Mouse (Mus musculus) thymus, postnatal 10 days (tissue): ENCODE measurements around the gene Nacc2.

Source experiments
- DNase-seq, 2 experiments: peaks; one replicate each; pipeline ENCODE4 v3.0.0; 2021; ENCODE audit warnings: low spot score in 2 of 2

The Nacc2 gene

DNA sequence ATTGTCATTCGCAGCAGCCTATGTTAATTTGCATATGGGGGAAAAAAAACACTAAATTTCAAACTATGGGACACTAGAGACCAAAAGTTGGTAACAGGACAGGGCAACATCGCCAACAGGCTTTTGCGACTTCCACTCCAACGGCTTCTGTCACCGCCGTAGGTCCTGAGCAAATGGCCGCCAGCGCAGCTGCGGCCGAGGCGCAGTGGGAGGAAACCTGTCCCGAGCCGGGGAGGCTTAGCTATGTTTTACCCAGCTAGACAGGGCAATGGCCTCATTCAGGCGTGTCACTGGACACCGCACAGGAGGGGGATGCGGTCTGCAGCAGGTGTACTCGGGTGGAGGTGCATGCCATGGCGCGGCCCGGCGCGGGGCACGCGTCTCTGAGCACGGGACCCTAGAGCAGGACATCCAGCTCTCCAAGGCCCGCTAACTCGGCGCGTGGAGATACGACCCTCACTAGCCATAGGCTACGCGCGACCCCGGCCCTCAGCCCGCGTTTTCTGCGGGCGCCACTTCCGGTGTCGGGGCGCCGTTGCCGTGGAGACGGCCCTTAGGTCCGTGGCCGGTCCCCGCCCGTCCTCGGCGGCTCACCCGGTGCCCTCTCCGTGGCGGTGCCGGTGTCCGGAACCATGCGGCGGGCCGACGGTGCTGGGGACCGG is 16.7 kb upstream of the Nacc2 start:
- DNase-seq, result peak in 1 of 2 experiments; percentile 52

DNA sequence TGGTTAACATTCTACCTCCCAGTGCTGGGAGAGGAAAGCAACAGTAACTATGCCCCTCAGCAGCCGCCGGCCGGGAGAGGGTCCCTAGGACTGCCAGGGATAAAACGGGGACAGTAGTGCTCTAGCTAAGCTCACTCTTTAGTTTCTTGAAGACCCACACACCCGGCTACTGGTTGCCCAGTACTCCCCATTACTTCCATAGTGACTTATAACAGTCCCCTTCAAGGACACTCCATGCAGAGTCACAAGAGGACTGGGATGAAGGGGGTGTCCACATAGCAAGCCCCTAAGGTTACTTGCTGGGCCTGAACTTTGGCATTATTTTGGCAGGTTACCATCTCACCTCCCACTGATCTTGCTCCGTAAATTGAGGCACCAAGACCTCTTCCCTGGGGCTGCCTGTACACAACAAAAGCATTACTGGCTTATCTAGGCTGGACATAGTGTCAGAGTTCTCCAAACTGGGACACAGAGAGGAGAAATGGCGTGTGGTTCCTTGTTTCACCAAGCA is 16.1 kb upstream of the Nacc2 start:
- DNase-seq, result no peak

DNA sequence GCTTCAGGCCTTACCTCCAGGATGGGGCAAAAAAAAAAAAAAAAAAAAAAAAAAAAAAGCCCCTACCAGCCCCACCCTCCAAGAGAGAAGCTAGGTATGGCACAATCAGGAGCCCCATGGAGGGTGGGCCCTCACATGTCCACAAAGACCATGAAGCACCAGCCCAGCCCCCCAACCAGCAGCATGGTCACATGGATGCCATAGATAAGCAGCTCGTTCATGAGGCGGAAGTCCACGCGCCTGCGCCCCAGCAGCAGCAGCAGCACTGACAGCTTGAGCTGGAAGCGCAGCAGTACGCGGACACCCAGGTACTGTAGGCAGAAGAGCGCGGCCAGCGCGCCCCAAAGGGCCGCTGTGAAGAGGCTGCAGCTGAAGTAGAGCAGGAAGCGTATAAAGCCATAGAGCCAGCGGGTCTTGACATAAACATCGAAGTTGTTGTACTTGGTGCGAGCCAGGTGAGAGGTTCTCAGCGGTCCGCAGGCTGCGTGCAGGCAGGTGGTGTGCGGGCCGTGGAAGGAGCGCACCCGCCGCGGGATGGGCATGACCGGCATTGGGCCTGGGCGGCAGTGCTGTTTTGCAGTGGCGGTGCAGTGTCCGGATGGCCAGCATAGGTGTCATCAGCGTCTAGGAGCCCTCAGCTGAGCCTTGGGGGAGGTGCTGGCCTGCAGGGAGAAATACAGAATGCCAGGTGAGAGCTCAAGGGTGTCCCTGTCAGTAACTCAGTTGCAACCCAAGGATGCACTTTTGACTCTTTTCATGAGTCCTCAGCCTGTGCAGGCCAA is 15.4 kb upstream of the Nacc2 start:
- no peak for DNase-seq

DNA sequence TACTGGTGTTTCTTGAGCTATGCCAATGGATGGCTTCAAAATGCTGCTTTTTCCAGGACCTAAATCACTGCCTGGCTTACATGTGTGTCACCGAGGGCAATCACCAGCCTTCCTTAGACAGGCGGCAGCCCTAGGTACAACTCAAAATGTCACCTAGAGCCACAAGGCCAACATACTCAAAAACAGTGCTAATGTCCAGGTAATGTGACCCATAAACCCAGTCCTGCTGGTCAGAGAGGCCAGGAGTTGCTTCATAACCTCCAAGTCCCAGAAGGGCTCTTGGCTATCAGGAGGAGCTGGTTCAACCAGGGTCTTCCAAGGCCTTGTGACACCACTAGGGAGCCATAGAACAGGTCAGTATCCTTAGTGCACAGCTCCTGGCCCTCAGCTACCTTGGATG is 11.6 kb upstream of the Nacc2 start:
- DNase-seq, result no peak

DNA sequence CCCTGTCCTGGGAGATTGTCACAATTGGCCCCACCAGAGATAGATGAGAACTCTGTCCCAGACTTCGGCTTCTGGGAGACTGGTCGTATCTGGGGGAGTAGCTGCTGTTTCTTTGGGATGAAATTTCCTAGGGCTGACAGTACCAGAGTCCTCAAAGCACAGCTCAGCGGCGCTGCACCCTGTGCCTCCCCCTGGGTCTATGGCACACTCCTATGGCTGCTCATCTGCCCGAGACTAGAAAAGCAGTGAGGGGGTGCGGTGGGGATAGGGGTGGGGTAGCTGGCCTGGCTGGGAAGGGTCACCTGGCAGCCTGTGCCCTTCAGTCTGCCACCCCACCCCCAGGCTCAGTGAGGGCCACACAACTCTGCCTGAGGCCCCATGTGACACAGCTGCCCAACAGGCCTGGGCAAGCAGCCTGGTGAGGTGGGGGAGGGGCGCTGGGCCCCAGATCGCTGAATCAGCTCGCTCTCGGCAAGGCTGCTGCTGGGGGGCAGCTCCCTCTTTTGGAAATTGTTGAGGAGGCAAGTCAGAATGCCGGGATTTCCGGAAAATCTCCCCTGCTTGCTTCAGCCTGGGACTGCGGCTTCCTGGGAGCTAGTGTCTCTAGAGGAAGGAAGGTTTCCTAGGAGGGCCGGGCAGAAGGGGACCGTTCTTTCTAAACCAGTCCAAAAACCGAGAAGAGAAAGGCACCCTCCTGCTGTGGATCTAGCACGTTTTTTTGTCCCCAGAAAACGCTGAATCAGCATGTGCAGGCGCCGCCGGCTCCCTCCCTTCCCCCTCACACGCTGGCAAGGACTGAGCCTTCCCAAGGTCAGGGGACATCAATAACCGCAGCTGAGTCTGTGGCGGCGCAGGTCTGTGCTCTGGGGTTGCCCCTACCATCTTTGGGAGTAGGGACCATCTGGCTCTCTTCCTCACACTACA is 9.9 kb upstream of the Nacc2 start:
- no peak for DNase-seq

DNA sequence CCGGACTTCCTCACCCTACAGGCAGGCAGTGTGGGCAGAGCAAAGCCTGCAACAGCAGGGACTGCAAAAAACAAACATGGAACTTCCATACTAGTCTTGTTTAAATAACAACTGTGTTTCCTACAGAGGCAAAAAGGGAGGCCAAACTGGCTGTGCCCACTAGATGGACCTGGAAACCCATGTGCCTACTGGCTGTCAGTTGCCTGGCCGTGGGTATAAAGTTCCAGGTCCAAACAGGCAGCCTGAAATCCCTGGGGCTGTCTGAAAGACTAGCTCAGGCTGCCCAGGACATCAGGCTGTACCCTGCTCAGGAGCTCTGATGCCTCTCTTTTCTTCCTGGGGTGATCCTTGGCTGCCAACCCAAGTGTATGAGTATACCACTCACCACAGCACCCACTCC is 8.3 kb upstream of the Nacc2 start:
- no peak for DNase-seq

DNA sequence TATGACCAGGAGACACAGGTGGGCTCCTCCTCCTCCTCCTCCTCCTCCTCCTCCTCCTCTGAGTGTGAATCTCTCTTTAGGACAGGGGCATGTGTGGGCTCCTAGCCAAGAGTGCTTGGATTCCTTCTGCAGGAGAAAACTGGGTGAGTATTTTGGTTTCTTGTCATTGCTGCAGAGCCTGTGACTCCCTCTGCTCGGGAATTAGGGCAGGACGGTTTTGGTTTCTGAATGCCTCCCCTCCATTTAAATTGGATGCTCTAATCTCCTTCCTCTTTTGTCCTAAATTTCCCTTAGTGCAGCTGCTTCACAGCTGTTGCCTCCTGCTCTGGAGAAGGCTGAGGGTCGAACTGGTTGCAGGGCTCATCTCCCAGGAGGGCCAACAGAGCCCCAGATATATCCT is 6.9 kb upstream of the Nacc2 start:
- DNase-seq, result no peak

DNA sequence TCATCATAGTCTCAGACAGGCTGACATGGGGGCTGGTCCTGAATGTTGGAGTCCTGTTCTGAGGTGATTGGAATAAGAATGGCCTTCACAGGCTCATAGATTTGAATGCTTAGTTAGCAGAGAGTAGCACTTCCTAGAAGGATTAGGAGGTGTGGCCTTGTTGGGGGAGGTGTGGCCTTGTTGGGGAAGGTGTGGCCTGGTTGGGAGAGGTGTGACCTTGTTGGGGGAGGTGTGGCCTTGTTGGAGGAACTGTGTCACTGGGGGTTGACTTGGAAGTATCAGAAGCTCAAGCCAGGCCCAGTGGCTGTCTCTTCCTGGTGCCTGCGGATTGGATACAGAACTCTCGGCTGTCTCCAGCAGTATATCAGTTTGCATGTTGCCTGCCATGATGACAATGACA is 6.3 kb upstream of the Nacc2 start:
- DNase-seq, result no peak

DNA sequence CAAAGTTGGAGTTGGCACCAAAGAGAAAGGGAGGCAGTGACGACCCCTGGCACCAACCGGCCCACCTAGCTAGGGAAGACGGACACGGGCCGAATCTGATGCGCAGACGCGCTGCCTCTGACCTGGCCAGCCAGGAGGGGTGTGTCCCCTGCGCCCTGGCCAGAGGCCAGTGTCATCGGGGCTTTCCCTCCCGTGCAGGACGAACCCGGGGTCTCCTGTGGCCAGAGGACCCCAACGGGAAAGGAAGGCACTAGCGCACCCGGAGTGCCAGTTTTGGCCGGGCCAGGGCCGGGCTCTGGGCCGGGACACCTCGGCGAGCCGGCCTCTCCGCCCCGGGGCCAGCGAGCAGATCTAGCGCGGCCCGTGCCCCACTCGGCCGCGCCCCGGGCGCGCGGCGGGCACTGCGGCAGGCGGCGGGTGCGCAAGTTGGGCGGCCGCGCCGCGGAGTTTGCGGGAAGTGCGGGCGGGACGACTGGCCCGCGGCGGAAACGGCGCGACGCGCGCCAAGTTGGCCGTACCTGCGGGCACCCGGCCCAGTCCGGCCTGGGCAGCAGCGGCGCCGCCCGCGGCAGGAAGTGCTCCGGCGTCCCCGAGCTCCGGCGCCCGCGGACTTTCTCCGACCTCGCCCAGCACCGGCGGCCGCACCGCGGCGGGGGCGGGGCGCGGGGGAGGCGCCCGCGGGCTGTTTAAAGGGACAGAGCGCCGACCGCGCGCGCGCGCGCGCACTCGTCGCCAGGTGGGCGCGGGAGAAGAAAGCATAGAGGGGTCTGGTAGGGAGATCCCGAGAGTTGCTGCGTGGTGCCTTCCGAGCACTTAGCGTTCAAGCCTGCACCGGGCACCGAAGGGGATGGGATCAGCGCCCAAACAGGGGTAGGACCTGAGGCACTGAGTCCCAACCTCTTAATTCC is 595 bp downstream of the Nacc2 start:
- no peak for DNase-seq

DNA sequence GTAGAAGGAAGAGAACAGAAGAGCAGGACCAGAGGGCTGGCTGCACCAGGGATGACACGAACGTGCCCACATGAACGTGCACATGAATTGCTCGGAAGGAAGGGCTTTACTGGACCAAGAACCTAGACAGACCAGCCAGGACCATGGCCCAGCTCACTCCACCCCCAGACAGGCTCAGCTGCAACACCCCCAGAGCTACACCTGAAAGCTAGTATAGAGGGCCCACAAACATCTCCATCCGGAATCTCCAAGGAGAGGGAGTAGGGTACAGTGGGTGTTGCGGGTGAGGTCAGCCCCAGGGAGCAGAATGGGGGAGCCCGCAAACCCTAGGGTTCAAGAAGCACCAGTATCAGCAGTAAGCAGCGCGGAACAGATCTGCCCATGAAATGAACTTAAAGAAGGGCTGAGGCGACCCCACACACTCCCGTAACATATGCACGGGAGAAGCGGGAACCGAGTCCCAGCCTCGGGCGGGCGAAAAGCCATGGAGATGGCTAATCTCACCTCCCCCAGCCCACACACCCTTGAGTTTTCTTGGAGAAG is 1.4 kb downstream of the Nacc2 start:
- DNase-seq, result no peak

DNA sequence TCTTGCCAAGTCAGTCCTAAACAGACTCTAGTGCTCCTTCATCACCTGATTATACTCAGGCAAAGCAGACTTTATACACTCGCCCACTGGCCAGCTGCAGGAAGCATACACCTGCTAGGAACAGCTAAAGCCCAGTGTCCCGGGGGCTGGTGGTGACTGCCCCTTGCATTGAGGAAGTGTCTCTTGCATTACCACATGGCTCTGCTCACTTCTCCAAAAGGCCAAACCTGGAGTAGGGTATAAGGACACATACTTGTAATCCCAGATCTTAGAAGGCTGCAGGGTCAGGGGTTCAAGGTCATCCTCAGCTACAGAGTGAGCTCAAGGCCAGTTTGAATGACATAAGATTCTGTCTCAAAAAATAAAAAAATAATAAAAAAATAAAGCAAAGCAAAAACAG is 3.4 kb downstream of the Nacc2 start:
- no peak for DNase-seq

DNA sequence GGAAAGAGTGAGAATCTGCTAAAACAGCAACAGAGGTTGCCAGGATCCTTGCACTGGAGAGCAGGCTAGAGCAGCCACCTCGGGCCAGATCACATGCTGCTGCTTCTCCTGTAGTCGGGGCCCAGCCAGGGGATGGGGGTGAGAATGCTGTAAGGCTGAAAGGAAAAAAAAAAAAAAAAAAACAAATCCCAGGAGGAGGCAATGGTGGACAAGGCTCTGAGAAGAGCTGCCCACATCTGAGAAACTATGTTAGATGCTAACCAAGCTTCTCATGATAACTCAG is 3.8 kb downstream of the Nacc2 start:
- no peak for DNase-seq

DNA sequence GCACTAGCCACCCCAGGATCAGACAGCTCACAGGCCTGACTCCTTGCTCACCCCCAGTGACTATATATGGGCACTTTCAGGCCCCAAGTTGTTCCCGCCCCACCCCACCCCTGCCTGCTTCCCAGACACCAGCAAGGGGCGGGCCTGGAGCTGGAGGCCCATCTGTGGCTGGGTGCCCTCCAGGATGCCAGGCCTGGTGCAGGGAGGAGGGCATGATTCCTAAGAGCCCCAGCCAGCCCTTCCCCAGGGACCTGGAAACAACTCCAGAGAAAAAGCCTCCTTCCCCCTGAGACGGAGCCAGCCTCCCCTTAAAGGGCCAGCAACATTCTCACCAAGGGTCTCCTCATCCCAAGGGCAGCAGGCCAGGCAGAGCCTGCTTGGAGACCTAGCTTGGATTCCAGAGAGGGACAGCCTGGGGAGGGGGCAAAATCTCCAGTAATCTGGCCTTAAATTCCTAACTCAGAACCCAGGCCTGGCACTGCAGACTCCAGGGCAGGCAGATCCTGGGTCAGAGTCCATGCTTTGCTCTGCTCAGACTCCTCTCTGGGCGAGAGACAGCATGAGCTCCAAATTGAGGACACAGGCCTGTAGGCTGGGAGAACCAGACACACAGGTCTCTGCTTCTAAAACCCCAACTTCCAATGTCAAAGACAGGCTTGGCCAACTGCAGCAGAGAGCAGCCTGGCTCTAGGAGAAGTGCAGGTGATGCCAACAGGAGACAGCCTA is 4.3 kb downstream of the Nacc2 start:
- no peak for DNase-seq

DNA sequence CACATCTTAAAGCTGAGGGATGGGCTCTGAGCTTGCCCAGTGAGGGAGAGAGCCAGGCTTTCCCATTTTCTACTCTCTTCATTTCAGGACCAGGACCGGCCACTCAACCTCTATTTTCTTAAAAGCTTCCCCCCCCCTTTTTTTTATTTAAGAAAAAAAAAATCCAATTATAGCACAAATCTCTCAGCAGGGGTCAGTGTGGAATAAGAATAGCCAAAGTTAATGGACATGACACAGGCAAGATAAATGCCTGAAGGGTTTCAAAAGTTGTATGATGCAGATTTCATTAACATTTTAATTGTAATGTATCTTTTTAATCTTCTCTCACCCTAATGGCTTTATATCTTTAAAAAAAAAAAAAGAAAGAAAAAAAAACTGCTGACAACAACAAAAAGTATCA is 5.4 kb downstream of the Nacc2 start:
- no peak for DNase-seq

DNA sequence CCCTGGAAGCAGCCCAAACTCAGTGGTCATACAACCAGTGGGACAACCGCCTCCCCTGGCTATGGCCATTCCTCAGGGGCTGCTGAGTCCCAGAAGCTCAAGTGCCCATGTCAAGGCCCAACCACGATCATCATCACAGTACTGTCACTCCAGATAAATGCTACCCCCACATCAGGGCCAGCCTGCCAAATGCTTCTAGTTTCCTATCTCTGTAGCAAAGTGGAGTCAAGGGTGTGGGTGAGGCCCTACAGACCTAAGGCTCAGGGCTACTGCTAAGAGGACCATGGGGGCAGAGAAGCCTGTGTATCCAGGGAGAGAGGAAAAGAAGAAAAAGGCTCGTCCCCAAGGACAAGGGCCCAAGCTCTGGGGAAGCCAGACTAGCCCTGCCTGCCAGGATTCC is 6.5 kb downstream of the Nacc2 start:
- no peak for DNase-seq

DNA sequence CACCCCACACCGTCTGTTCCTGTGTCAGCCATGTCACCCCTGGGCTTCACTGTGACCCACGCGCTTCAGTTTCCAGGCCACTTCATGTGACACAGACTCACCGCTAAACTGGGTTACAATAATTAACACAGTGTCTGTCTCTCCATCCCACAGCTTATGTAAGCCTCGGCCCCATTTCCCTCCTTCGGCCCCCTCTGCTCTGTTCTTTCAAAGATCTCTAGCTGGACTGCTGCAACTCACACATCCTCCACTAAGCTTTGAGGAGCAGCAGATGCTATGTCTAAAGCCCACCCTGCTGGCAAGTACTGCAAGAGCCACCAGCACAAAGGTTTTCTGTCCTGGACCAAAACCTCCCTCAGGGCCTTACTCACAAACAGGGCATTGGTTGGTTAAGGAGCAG is 7.8 kb downstream of the Nacc2 start:
- DNase-seq, result no peak

DNA sequence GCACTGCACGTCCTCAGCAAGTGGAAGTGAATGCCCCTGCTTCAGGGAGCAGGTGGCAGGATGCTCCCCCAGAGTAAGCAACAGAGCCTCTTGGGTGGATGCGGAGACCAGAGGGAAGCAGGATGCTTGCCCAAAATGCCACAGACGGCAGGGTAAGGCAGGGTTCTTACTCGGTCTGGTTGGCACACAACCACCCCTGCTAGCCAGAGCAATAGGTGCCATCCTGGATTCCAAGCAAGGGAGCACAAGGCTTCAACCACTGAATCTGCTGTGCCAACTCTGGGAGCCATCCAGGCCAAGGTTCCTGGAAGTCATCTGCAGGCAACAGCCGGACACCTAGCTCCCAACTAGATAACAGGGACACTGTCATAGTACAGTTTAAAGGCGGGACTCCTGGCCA is 14.8 kb downstream of the Nacc2 start:
- DNase-seq, result no peak

DNA sequence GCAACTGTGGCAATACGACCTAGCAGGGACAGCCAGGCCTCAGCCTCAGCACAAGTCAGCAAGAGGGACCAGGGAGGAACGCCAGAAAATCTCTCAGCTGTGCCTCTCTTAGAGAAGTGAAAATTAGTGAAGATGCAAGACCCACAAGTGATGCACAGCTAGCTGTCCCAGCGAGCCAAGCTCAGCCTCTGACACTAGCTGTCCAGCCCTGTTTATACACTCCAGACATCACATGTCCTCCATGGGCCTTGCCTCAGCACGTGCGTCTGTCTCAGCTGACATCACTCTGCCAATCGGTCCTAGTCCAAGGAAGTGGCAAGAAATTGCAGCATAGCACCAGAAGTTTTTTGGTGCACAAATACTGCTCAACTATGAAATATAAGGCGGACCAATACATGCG is 16.0 kb downstream of the Nacc2 start:
- DNase-seq, result no peak

DNA sequence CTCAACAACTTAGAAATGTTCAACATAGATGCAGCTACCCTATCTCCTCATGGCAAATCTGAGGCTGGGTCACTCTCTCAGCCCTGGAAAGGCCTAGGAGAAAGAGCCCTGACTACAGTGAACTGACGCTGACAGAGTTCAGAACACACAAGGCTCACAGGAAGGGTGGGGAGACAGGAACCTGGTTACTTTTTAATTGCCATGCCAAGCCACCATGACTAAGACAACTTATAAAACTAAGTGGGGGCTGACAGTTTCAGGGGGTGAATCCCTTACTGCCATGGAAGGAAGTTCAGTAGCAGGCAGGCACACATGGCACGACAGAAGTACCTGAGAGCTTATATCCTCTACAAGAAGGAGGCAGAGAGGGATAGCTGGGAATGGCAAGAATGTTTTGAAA is 16.8 kb downstream of the Nacc2 start:
- no peak for DNase-seq

DNA sequence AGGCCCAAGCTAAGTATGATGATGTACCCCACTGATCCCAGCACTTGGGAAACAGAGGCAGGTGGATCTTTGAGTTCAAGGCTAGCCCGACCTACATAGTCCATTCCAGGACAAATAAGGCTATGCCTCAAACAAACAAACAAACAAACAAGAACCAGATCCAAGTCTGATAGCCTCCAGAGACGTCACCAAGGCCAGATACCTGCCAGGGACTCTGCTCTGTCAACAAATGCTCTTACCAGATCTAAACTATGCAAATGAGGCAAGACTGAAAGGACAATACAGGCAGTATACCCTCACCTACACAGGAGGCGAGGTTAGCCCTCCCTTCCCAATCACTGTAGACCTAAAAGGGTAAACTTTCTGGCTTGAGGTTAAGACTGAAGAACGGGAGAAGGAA is 22.7 kb downstream of the Nacc2 start:
- DNase-seq, result no peak

DNA sequence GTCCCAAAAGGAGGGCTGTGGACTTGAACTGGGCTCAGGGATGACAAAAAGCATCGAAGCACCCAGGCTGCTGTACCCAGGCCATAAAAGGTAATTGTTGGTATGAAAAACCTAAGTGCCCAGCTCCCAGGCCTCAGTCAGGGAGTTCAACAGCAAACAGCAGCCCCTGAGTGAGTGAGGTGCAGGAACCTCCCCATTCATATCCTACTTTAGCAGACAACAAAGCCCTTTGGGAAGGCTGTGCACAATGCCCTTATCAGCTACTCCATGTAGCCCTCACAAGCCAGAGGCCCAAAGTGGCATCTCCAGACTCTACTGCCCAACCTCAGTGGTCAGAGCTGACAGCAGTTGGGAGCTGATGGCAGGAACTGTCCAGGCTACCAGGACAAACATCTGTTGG is 23.2 kb downstream of the Nacc2 start:
- no peak for DNase-seq
